Mouse (Mus musculus): Measurements from ENCODE around the gene Slc38a10. TPM values are rescaled to one million over a fixed set of nuclear protein-coding genes. Genes with fewer than 3 reads are reported as not detected.

Slc38a10 gene
- polyA plus RNA-seq, 1 experiment from 2014 or later = 59.4 TPM

GRCm38 (mm10) chr11:120069261-120069660 lies 81.9 kb downstream of the Slc38a10 start:
- no peaks in the 10 kb centered on the region for H3K4me1 ChIP-seq (replicated peaks; ENCODE audit: control insufficient read depth, insufficient read depth, low read length)
- WGBS = 59% methylated on average over 11 of the region's 11 CpGs

DNA sequence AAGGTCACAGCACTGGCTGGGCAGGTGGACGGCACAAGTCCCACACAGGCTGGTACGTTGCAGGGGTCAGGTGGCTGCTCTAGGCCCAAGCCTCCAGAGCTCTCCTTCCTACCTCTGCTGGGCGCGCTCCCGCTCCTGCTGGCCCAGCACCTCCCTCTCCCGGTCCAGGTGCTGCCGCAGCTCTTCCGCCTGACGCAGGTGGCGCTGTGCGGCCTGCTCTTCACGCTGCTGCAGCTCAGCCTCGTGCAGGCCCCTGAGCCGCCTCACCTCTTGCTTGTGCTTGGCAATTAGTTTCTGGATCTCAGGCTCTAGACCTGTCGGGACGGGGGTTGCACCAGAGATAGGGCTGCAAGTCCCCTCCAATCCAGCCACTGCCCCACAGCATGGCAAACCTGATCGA lies 83.3 kb downstream of the Slc38a10 start:
- ATAC-seq (replicated peaks; ENCODE audit: low FRiP score) (no peak), DNase-seq (ENCODE audit: low spot score) (no peak)
- no peak overlapping the region for H3K27ac ChIP-seq (ENCODE audit: low read depth, low read length)
- no peaks in the 10 kb centered on the region for H3K27me3 ChIP-seq (replicated peaks; ENCODE audit: control insufficient read depth, insufficient read depth, low read length)
- H3K4me3 ChIP-seq (ENCODE audit: low read depth, low read length) = no peak overlapping the region
- peaks cover 19% of the 10 kb centered on the region for H3K36me3 ChIP-seq (ENCODE audit: control insufficient read depth, insufficient read depth, low read length)
- no peaks in the 10 kb centered on the region for H3K9me3 ChIP-seq (ENCODE audit: control insufficient read depth, low read length)
- no peak overlapping the region for H3K4me2 ChIP-seq
- 74% methylated on average over 17 of the region's 17 CpGs for WGBS
- no peaks in the 10 kb centered on the region for H3K4me1 ChIP-seq (replicated peaks; ENCODE audit: control insufficient read depth, insufficient read depth, low read length)
- no peak overlapping the region for H3K9ac ChIP-seq (ENCODE audit: low read depth, low read length)

More at GRCm38 (mm10) chr11:120069261-120069660, 81.9 kb downstream of the Slc38a10 start:
- no peaks in the 10 kb centered on the region for H3K9me3 ChIP-seq (ENCODE audit: control insufficient read depth, low read length)
- no peak overlapping the region for H3K4me2 ChIP-seq
- no peaks in the 10 kb centered on the region for H3K27me3 ChIP-seq (replicated peaks; ENCODE audit: control insufficient read depth, insufficient read depth, low read length)
- H3K9ac ChIP-seq (ENCODE audit: low read depth, low read length) = no peak overlapping the region
- ATAC-seq (replicated peaks; ENCODE audit: low FRiP score) (no peak), DNase-seq (ENCODE audit: low spot score) (no peak)
- peaks cover 19% of the 10 kb centered on the region for H3K36me3 ChIP-seq (ENCODE audit: control insufficient read depth, insufficient read depth, low read length)
- no peak overlapping the region for H3K27ac ChIP-seq (ENCODE audit: low read depth, low read length)
- H3K4me3 ChIP-seq (ENCODE audit: low read depth, low read length) = no peak overlapping the region

DNA sequence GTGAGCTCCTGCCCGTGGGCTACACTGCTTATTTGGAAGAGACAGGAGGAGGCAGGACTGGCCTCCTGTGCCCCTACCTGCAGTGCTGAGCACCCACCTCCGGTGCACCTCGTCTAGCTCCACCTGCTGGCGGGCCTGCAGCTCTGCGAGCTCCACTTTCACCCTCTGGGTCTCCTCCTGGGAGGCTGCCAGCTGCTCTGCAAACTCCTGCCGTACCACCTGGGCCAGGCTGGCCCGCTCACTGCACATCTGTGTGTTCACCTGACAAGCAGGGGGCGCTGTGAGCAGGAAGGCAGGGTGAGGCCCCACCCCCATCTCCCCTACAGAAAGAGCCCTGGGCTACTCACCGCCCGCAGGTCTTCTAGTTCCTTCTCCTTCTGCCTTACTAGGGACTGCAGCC lies 85.9 kb downstream of the Slc38a10 start:
- ATAC-seq (replicated peaks; ENCODE audit: low FRiP score) (peak; percentile 54; the same call in 1 of the 2 replicates), DNase-seq (ENCODE audit: low spot score) (peak; percentile 54)
- Histone ChIP-seq H3K27me3 (replicated peaks; ENCODE audit: control insufficient read depth, insufficient read depth, low read length) (no peaks in the 10 kb centered on the region), H3K36me3 (ENCODE audit: control insufficient read depth, insufficient read depth, low read length) (peaks cover 11% of the 10 kb centered on the region), H3K4me2 (peak overlapping the region; percentile 45), H3K9me3 (ENCODE audit: control insufficient read depth, low read length) (no peaks in the 10 kb centered on the region), H3K4me3 (ENCODE audit: low read depth, low read length) (no peak overlapping the region), H3K4me1 (replicated peaks; ENCODE audit: control insufficient read depth, insufficient read depth, low read length) (no peaks in the 10 kb centered on the region), H3K27ac (ENCODE audit: low read depth, low read length) (no peak overlapping the region), H3K9ac (ENCODE audit: low read depth, low read length) (0 out of 2 replicates have a peak overlapping the region, but pooled peaks have one; percentile 13)
- 28% methylated on average over 10 of the region's 10 CpGs for WGBS

- Histone ChIP-seq H3K4me1 (replicated peaks; ENCODE audit: control insufficient read depth, insufficient read depth, low read length) (no peaks in the 10 kb centered on the region), H3K4me2 (no peak overlapping the region), H3K9me3 (ENCODE audit: control insufficient read depth, low read length) (no peaks in the 10 kb centered on the region), H3K4me3 (ENCODE audit: low read depth, low read length) (no peak overlapping the region), H3K27ac (ENCODE audit: low read depth, low read length) (no peak overlapping the region), H3K9ac (ENCODE audit: low read depth, low read length) (no peak overlapping the region), H3K27me3 (replicated peaks; ENCODE audit: control insufficient read depth, insufficient read depth, low read length) (no peaks in the 10 kb centered on the region), H3K36me3 (ENCODE audit: control insufficient read depth, insufficient read depth, low read length) (peaks cover 8% of the 10 kb centered on the region)
- ATAC-seq (replicated peaks; ENCODE audit: low FRiP score) = no peak
- no peak for DNase-seq (ENCODE audit: low spot score)
- WGBS = 86% methylated on average over 11 of the region's 11 CpGs
These were observed 86.5 kb downstream of the Slc38a10 start for GRCm38 (mm10) chr11:120064668-120065040.

DNA sequence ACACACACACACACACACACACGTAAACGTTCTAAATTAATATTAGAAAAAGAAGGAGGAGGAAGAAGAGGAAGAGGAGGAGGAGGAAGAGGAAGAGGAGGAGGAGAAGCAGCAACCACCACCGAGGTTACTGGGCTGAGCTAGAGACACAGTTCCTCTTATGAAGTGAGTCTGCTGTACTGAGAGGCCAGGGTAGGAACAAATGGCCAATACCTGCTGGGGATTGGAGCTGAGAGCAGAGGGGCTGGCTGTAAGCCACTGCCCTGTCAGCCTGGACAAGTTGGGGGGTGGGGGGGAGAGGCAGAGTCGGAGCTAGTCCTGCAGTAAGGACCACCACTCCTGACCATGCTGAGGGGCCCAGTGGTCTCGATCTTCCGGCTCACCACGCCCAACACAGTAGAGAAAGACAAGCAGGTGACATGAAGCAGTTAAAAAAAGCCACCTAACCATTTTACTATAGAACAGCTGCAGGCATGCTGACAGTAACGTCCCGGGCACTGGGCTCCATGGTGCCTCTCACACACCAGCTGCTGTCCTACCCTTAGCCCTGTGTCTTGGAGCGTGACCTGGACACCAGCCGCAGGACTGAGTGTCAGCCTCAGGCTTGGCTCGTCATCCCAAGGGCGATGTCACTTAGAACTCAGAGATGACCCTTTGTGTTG lies 87.0 kb downstream of the Slc38a10 start:
- Histone ChIP-seq H3K27me3 (replicated peaks; ENCODE audit: control insufficient read depth, insufficient read depth, low read length) (no peaks in the 10 kb centered on the region), H3K9me3 (ENCODE audit: control insufficient read depth, low read length) (no peaks in the 10 kb centered on the region), H3K4me3 (ENCODE audit: low read depth, low read length) (no peak overlapping the region), H3K27ac (ENCODE audit: low read depth, low read length) (no peak overlapping the region), H3K4me1 (replicated peaks; ENCODE audit: control insufficient read depth, insufficient read depth, low read length) (no peaks in the 10 kb centered on the region), H3K4me2 (no peak overlapping the region), H3K36me3 (ENCODE audit: control insufficient read depth, insufficient read depth, low read length) (peaks cover 8% of the 10 kb centered on the region), H3K9ac (ENCODE audit: low read depth, low read length) (no peak overlapping the region)
- 69% methylated on average over 13 of the region's 13 CpGs for WGBS
- no peak for DNase-seq (ENCODE audit: low spot score)
- no peak for ATAC-seq (replicated peaks; ENCODE audit: low FRiP score)

DNA sequence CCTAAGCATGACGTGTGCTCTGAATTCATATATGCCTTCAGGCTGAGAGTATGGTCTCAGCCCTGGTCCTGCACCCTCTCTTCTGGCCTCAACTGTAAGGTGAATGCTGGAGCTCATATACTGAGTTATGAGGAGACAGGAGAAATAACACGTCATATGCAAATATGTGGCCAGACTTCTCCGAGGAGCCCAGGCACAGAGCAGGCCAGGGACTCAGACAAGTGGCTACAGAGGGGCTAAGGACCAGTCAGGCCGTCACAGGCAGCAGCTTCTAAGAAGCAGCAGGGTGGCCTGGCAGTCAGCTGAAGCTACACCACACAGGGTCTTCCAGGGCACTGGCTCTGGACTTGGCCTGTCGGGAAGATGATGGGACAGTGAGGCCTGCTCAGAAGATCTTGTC lies 87.8 kb downstream of the Slc38a10 start:
- Histone ChIP-seq H3K27ac (ENCODE audit: low read depth, low read length) (no peak overlapping the region), H3K4me3 (ENCODE audit: low read depth, low read length) (no peak overlapping the region), H3K4me1 (replicated peaks; ENCODE audit: control insufficient read depth, insufficient read depth, low read length) (no peaks in the 10 kb centered on the region), H3K9ac (ENCODE audit: low read depth, low read length) (no peak overlapping the region), H3K27me3 (replicated peaks; ENCODE audit: control insufficient read depth, insufficient read depth, low read length) (no peaks in the 10 kb centered on the region), H3K4me2 (no peak overlapping the region), H3K9me3 (ENCODE audit: control insufficient read depth, low read length) (no peaks in the 10 kb centered on the region), H3K36me3 (ENCODE audit: control insufficient read depth, insufficient read depth, low read length) (peaks cover 8% of the 10 kb centered on the region)
- 73% methylated on average over 5 of the region's 5 CpGs for WGBS
- no peak for DNase-seq (ENCODE audit: low spot score)
- ATAC-seq (replicated peaks; ENCODE audit: low FRiP score) = no peak

GRCm38 (mm10) chr11:120060634-120061033 lies 90.5 kb downstream of the Slc38a10 start:
- H3K36me3 ChIP-seq (ENCODE audit: control insufficient read depth, insufficient read depth, low read length) = no peaks in the 10 kb centered on the region
- H3K4me2 ChIP-seq = no peak overlapping the region
- ATAC-seq (replicated peaks; ENCODE audit: low FRiP score) (no peak), DNase-seq (ENCODE audit: low spot score) (no peak)
- no peaks in the 10 kb centered on the region for H3K27me3 ChIP-seq (replicated peaks; ENCODE audit: control insufficient read depth, insufficient read depth, low read length)
- no peak overlapping the region for H3K27ac ChIP-seq (ENCODE audit: low read depth, low read length)
- H3K4me3 ChIP-seq (ENCODE audit: low read depth, low read length) = no peak overlapping the region
- H3K9ac ChIP-seq (ENCODE audit: low read depth, low read length) = no peak overlapping the region
- 85% methylated on average over 8 of the region's 8 CpGs for WGBS
- no peaks in the 10 kb centered on the region for H3K4me1 ChIP-seq (replicated peaks; ENCODE audit: control insufficient read depth, insufficient read depth, low read length)
- no peaks in the 10 kb centered on the region for H3K9me3 ChIP-seq (ENCODE audit: control insufficient read depth, low read length)

DNA sequence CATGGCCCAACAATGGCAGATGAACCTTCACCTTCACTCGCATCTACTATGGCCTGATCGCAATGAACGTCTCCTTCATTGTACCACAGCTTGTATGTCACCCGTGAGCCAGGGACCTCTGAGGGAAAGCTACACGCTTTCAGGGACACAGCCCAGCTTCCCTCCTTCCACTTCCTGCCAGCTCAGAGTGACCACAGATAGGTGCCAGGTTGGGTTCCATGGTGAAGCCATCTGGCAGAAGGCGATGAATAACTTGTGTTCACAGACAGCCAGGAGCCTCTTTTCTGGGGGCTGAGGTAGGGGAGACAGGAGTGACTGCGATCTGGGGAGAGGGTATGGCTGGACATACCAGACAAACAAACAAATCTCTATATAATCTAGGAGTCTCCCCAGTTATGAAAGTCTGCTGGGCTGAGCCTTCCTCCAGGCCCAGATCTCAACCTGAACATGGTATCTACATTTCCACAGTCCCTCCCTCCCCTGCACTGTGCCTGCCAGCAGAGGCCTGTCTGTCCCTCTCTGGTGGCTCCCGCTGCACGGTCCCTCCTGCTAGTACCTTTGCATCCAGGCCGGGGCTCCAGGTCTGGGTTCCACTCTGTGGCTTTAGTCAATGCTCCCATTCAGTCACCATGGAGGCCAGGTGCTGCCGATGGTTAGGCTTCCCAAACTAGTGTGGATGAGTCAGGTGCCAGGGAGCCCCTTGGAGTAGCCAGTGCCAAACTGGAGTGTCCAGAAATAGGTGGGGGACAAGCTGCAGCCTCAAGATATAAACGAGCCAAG lies 95.0 kb downstream of the Slc38a10 start:
- ATAC-seq (replicated peaks; ENCODE audit: low FRiP score) (no peak), DNase-seq (ENCODE audit: low spot score) (no peak)
- 85% methylated on average over 12 of the region's 12 CpGs for WGBS
- H3K36me3 ChIP-seq (ENCODE audit: control insufficient read depth, insufficient read depth, low read length) = no peaks in the 10 kb centered on the region
- no peaks in the 10 kb centered on the region for H3K9me3 ChIP-seq (ENCODE audit: control insufficient read depth, low read length)
- no peaks in the 10 kb centered on the region for H3K4me1 ChIP-seq (replicated peaks; ENCODE audit: control insufficient read depth, insufficient read depth, low read length)
- H3K27me3 ChIP-seq (replicated peaks; ENCODE audit: control insufficient read depth, insufficient read depth, low read length) = no peaks in the 10 kb centered on the region; the same call in 1 of the 2 replicates
- no peak overlapping the region for H3K4me2 ChIP-seq
- H3K27ac ChIP-seq (ENCODE audit: low read depth, low read length) = no peak overlapping the region
- H3K4me3 ChIP-seq (ENCODE audit: low read depth, low read length) = no peak overlapping the region
- H3K9ac ChIP-seq (ENCODE audit: low read depth, low read length) = no peak overlapping the region

All from liver, embryonic 11.5 days (tissue).